Mouse (Mus musculus): ENCODE data around the gene Frmd4b. TPM values are rescaled to one million over a fixed set of nuclear protein-coding genes. Genes with fewer than 3 reads are reported as not detected.

Frmd4b gene
- polyA plus RNA-seq, 1 experiment from 2014 or later = 11.1 TPM

GRCm38 (mm10) chr6:97239360-97239759, 378.0 kb downstream of the Frmd4b start:
- ATAC-seq (no peak), DNase-seq (ENCODE audit: low spot score) (no peak)
- Histone ChIP-seq H3K36me3 (ENCODE audit: insufficient read depth, low read length) (no peaks in the 10 kb centered on the region), H3K9ac (replicated peaks; ENCODE audit: low read depth) (no peak overlapping the region), H3K9me3 (ENCODE audit: low read length) (no peaks in the 10 kb centered on the region), H3K27me3 (replicated peaks; ENCODE audit: insufficient read depth, low read length) (no peaks in the 10 kb centered on the region), H3K27ac (ENCODE audit: low read length) (no peak overlapping the region), H3K4me1 (ENCODE audit: insufficient read depth, low read depth, low read length) (no peaks in the 10 kb centered on the region), H3K4me2 (replicated peaks; ENCODE audit: low read depth, low read length) (no peak overlapping the region), H3K4me3 (ENCODE audit: low read depth, low read length) (no peak overlapping the region)
- WGBS = 89% methylated on average over 6 of the region's 6 CpGs
- TF ChIP-seq CTCF (IDR thresholded peaks at IDR 0.05) (peak; percentile 22), EP300 (IDR thresholded peaks at IDR 0.05) (no peak)

Other genes with a start within 250 kb of the Frmd4b start
- gene Mitf, start 189.5 kb upstream of the Frmd4b start, polyA plus RNA-seq (2015; fragmentation: Nextera tagmentation; extraction: Ambion mirVana) = 3.7 and 3.9 TPM in 2 replicates

Measured in lung, postnatal 0 days (tissue).